ENCODE assay signal across 8 mouse cellular contexts in genomic region chr2:156179046-156179795, GRCm38 (mm10). TPM values are rescaled to one million over a fixed set of nuclear protein-coding genes. Genes with fewer than 3 reads are reported as not detected.
A peak's percentile ranks its signal among the peaks of the same experiment; 100 is the strongest.
DNase-seq lines count a peak whose midpoint lies in the region; ATAC-seq and TF ChIP-seq lines count a peak whose summit lies in the region.

No protein-coding gene starts in this region.

- WGBS in heart, embryonic 13.5 days = under 1% methylated on average over 44 of the region's 47 CpGs
- under 1% methylated on average over 46 of the region's 47 CpGs for WGBS in liver, embryonic 16.5 days (ENCODE audit: insufficient replicate concordance)
- 2% methylated on average over 47 of the region's 47 CpGs for WGBS in neural tube, embryonic 12.5 days
- WGBS in stomach, postnatal 0 days = under 1% methylated on average over 47 of the region's 47 CpGs

- TF ChIP-seq EP300 in stomach, postnatal 0 days (optimal IDR thresholded peaks at IDR 0.05) = no peak

- peak; percentile 95 for DNase-seq in CD4-positive helper T cell, adult 2 months (ENCODE audit: low read depth, low spot score)
- DNase-seq in brain, adult 2 months (ENCODE audit: low read depth, low spot score) = peak; percentile 85
- peak; percentile 88 for DNase-seq in kidney, postnatal 10 days
- DNase-seq in stomach, postnatal 0 days (ENCODE audit: low spot score) = peak; percentile 84

- peak overlapping the region; percentile 99 for H3K4me3 ChIP-seq in erythroblast, embryonic 14.5 days (replicated peaks)
- peak overlapping the region; percentile 100 for H3K4me3 ChIP-seq in heart, embryonic 13.5 days
- H3K4me3 ChIP-seq in liver, embryonic 16.5 days (ENCODE audit: low read depth, low read length) = peak overlapping the region; percentile 93
- H3K4me3 ChIP-seq in neural tube, embryonic 12.5 days = peak overlapping the region; percentile 99
- peak overlapping the region; percentile 100 for H3K4me3 ChIP-seq in stomach, postnatal 0 days (ENCODE audit: low read depth, low read length)

- H3K36me3 ChIP-seq in erythroblast, embryonic 14.5 days (ENCODE audit: control insufficient read depth) = peaks cover 51% of the 10 kb centered on the region
- peaks cover 43% of the 10 kb centered on the region for H3K36me3 ChIP-seq in heart, embryonic 13.5 days
- peaks cover 27% of the 10 kb centered on the region for H3K36me3 ChIP-seq in liver, embryonic 16.5 days (ENCODE audit: control insufficient read depth, insufficient read depth)
- H3K36me3 ChIP-seq in neural tube, embryonic 12.5 days = peaks cover 29% of the 10 kb centered on the region
- peaks cover 6% of the 10 kb centered on the region for H3K36me3 ChIP-seq in stomach, postnatal 0 days (ENCODE audit: control insufficient read depth, insufficient read depth, low read length)

- H3K9me3 ChIP-seq in erythroblast, embryonic 14.5 days (ENCODE audit: control insufficient read depth, low read length) = no peaks in the 10 kb centered on the region
- no peaks in the 10 kb centered on the region for H3K9me3 ChIP-seq in heart, embryonic 13.5 days
- no peaks in the 10 kb centered on the region for H3K9me3 ChIP-seq in liver, embryonic 16.5 days (replicated peaks; ENCODE audit: control insufficient read depth, low read length)
- no peaks in the 10 kb centered on the region for H3K9me3 ChIP-seq in neural tube, embryonic 12.5 days
- H3K9me3 ChIP-seq in stomach, postnatal 0 days (ENCODE audit: control insufficient read depth, low read length) = no peaks in the 10 kb centered on the region

- H3K4me1 ChIP-seq in erythroblast, embryonic 14.5 days (ENCODE audit: control insufficient read depth) = peaks cover 41% of the 10 kb centered on the region
- peaks cover 40% of the 10 kb centered on the region for H3K4me1 ChIP-seq in heart, embryonic 13.5 days
- peaks cover 21% of the 10 kb centered on the region for H3K4me1 ChIP-seq in liver, embryonic 16.5 days (ENCODE audit: control insufficient read depth, low read depth, low read length)
- peaks cover 21% of the 10 kb centered on the region for H3K4me1 ChIP-seq in neural tube, embryonic 12.5 days
- peaks cover 5% of the 10 kb centered on the region for H3K4me1 ChIP-seq in stomach, postnatal 0 days (replicated peaks; ENCODE audit: control insufficient read depth, insufficient read depth)

- ATAC-seq in heart, embryonic 13.5 days (ENCODE audit: extremely low read depth, insufficient number of reproducible peaks, low FRiP score, low TSS enrichment) = peak; percentile 54
- peak; percentile 53 for ATAC-seq in liver, embryonic 16.5 days (ENCODE audit: low read depth)
- ATAC-seq in neural tube, embryonic 12.5 days (ENCODE audit: low FRiP score, low read depth) = peak; percentile 65
- ATAC-seq in stomach, postnatal 0 days (ENCODE audit: low FRiP score, low TSS enrichment) = peak; percentile 64

- no peaks in the 10 kb centered on the region for H3K27me3 ChIP-seq in erythroblast, embryonic 14.5 days (ENCODE audit: control insufficient read depth)
- H3K27me3 ChIP-seq in heart, embryonic 13.5 days (replicated peaks) = no peaks in the 10 kb centered on the region
- no peaks in the 10 kb centered on the region for H3K27me3 ChIP-seq in liver, embryonic 16.5 days (ENCODE audit: control insufficient read depth, insufficient read depth, low read depth, low read length)
- H3K27me3 ChIP-seq in neural tube, embryonic 12.5 days (replicated peaks) = no peaks in the 10 kb centered on the region
- H3K27me3 ChIP-seq in stomach, postnatal 0 days (ENCODE audit: control insufficient read depth, insufficient read depth, low read length) = no peaks in the 10 kb centered on the region

- peak overlapping the region; percentile 96 for H3K27ac ChIP-seq in heart, embryonic 13.5 days (replicated peaks)
- peak overlapping the region; percentile 98 for H3K27ac ChIP-seq in liver, embryonic 16.5 days (ENCODE audit: low read length)
- peak overlapping the region; percentile 91 for H3K27ac ChIP-seq in neural tube, embryonic 12.5 days
- peak overlapping the region; percentile 99 for H3K27ac ChIP-seq in stomach, postnatal 0 days (replicated peaks)

- peak; percentile 45 for TF ChIP-seq CTCF in stomach, postnatal 0 days (IDR thresholded peaks at IDR 0.05; ENCODE audit: low read depth)

- H3K4me2 ChIP-seq in heart, embryonic 13.5 days = peak overlapping the region; percentile 84
- peak overlapping the region; percentile 79 for H3K4me2 ChIP-seq in liver, embryonic 16.5 days (ENCODE audit: low read depth, low read length)
- peak overlapping the region; percentile 88 for H3K4me2 ChIP-seq in neural tube, embryonic 12.5 days (replicated peaks)
- H3K4me2 ChIP-seq in stomach, postnatal 0 days (replicated peaks; ENCODE audit: low read depth) = peak overlapping the region; percentile 53

- H3K9ac ChIP-seq in heart, embryonic 13.5 days = peak overlapping the region; percentile 100
- H3K9ac ChIP-seq in liver, embryonic 16.5 days (ENCODE audit: low read depth, low read length) = peak overlapping the region; percentile 100
- peak overlapping the region; percentile 100 for H3K9ac ChIP-seq in neural tube, embryonic 12.5 days
- peak overlapping the region; percentile 100 for H3K9ac ChIP-seq in stomach, postnatal 0 days (ENCODE audit: low read length)

RNA-seq across cellular contexts. Expression of gene Rbm39, which starts 0.8 kb away (rescaled TPM):
- polyA plus RNA-seq in erythroblast, embryonic 14.5 days (2012) = 37.5 TPM in 2 replicates
- 360 and 386 TPM in 2 replicates for polyA plus RNA-seq in heart, embryonic 13.5 days (2015; fragmentation: Nextera tagmentation; extraction: Ambion mirVana)
- 229 and 233 TPM in 2 replicates for polyA plus RNA-seq in liver, embryonic 16.5 days (2015; fragmentation: Nextera tagmentation; extraction: Ambion mirVana)
- polyA plus RNA-seq in neural tube, embryonic 12.5 days (2016; fragmentation: Nextera tagmentation; extraction: Ambion mirVana) = 583 and 625 TPM in 2 replicates
- 335 and 349 TPM in 2 replicates for polyA plus RNA-seq in stomach, postnatal 0 days (2015; fragmentation: Nextera tagmentation; extraction: Ambion mirVana)

RNA-seq across cellular contexts. Expression of gene Phf20, which starts 17.0 kb away (rescaled TPM):
- polyA plus RNA-seq in erythroblast, embryonic 14.5 days (2012) = 1.2 and 1.5 TPM in 2 replicates
- 46.9 and 48.6 TPM in 2 replicates for polyA plus RNA-seq in heart, embryonic 13.5 days (2015; fragmentation: Nextera tagmentation; extraction: Ambion mirVana)
- polyA plus RNA-seq in liver, embryonic 16.5 days (2015; fragmentation: Nextera tagmentation; extraction: Ambion mirVana) = 10.9 and 13.8 TPM in 2 replicates
- 91.0 and 91.9 TPM in 2 replicates for polyA plus RNA-seq in neural tube, embryonic 12.5 days (2016; fragmentation: Nextera tagmentation; extraction: Ambion mirVana)
- 28.4 and 29.3 TPM in 2 replicates for polyA plus RNA-seq in stomach, postnatal 0 days (2015; fragmentation: Nextera tagmentation; extraction: Ambion mirVana)

RNA-seq across cellular contexts. Expression of gene Nfs1, which starts 35.2 kb away (rescaled TPM):
- polyA plus RNA-seq in erythroblast, embryonic 14.5 days (2012) = 3.2 and 3.4 TPM in 2 replicates
- polyA plus RNA-seq in heart, embryonic 13.5 days (2015; fragmentation: Nextera tagmentation; extraction: Ambion mirVana) = 58.1 and 61.1 TPM in 2 replicates
- 44.5 and 44.7 TPM in 2 replicates for polyA plus RNA-seq in liver, embryonic 16.5 days (2015; fragmentation: Nextera tagmentation; extraction: Ambion mirVana)
- 34.4 and 34.6 TPM in 2 replicates for polyA plus RNA-seq in neural tube, embryonic 12.5 days (2016; fragmentation: Nextera tagmentation; extraction: Ambion mirVana)
- polyA plus RNA-seq in stomach, postnatal 0 days (2015; fragmentation: Nextera tagmentation; extraction: Ambion mirVana) = 40.3 and 43.5 TPM in 2 replicates

RNA-seq across cellular contexts. Expression of gene Romo1, which starts 35.4 kb away (rescaled TPM):
- polyA plus RNA-seq in erythroblast, embryonic 14.5 days (2012) = 41.6 and 50.1 TPM in 2 replicates
- 382 and 427 TPM in 2 replicates for polyA plus RNA-seq in heart, embryonic 13.5 days (2015; fragmentation: Nextera tagmentation; extraction: Ambion mirVana)
- polyA plus RNA-seq in liver, embryonic 16.5 days (2015; fragmentation: Nextera tagmentation; extraction: Ambion mirVana) = 180 and 191 TPM in 2 replicates
- polyA plus RNA-seq in neural tube, embryonic 12.5 days (2016; fragmentation: Nextera tagmentation; extraction: Ambion mirVana) = 445 and 476 TPM in 2 replicates
- 378 and 415 TPM in 2 replicates for polyA plus RNA-seq in stomach, postnatal 0 days (2015; fragmentation: Nextera tagmentation; extraction: Ambion mirVana)

RNA-seq across cellular contexts. Expression of gene Gm28036, which starts 52.3 kb away (rescaled TPM):
- polyA plus RNA-seq in erythroblast, embryonic 14.5 days (2012) = 0.01 TPM in 1 of 2 replicates, not detected in the other
- 10.4 and 13.7 TPM in 2 replicates for polyA plus RNA-seq in heart, embryonic 13.5 days (2015; fragmentation: Nextera tagmentation; extraction: Ambion mirVana)
- 5.4 and 6.2 TPM in 2 replicates for polyA plus RNA-seq in liver, embryonic 16.5 days (2015; fragmentation: Nextera tagmentation; extraction: Ambion mirVana)
- 27.9 and 30.2 TPM in 2 replicates for polyA plus RNA-seq in neural tube, embryonic 12.5 days (2016; fragmentation: Nextera tagmentation; extraction: Ambion mirVana)
- 4.3 and 5.1 TPM in 2 replicates for polyA plus RNA-seq in stomach, postnatal 0 days (2015; fragmentation: Nextera tagmentation; extraction: Ambion mirVana)

Comparison
In these comparisons a context has a peak if more than half of its experiments do, and no peak if none do; other contexts are left out.
1. Peak in every context shown above with its lines: DNase-seq, ATAC-seq, H3K4me3 ChIP-seq and H3K27ac ChIP-seq.